Mouse (Mus musculus) forebrain, embryonic 10.5 days (tissue): ENCODE measurements around the gene Strip1. TPM values are rescaled to one million over a fixed set of nuclear protein-coding genes. Genes with fewer than 3 reads are reported as not detected.
"Not testable (repeated sequence)": the region's sequence is repeated elsewhere in the genome, so short reads cannot be mapped to it uniquely, and the experiment has no call there.

ENCODE experiments used
- DNase-seq: peaks from one replicate; pipeline ENCODE4 v3.0.0-alpha.2; 2017; ENCODE audit warnings: low spot score; ENCODE audit errors: extremely low spot score
- H3K27ac ChIP-seq: fragments of 300-500 bp; sonication (generic); 2 replicates; pipeline ENCODE4 v1.5.1; 2016; ENCODE audit warnings: mild to moderate bottlenecking
- H3K27me3 ChIP-seq: fragments of 300-500 bp; sonication (generic); 2 replicates; pipeline ENCODE4 v1.6.1; 2016; ENCODE audit warnings: mild to moderate bottlenecking; ENCODE audit not compliant: poor library complexity, severe bottlenecking
- H3K36me3 ChIP-seq: fragments of 300-500 bp; sonication (generic); replicated peaks from 2 replicates; pipeline ENCODE4 v1.6.1; 2016; ENCODE audit warnings: mild to moderate bottlenecking, moderate library complexity
- H3K4me1 ChIP-seq: fragments of 300-500 bp; sonication (generic); 2 replicates; pipeline ENCODE4 v1.6.1; 2016
- H3K4me3 ChIP-seq: fragments of 300-500 bp; sonication (generic); 2 replicates; pipeline ENCODE4 v1.5.1; 2016; ENCODE audit warnings: mild to moderate bottlenecking, moderate library complexity
- H3K9me3 ChIP-seq: fragments of 300-500 bp; sonication (generic); 2 replicates; pipeline ENCODE4 v1.6.1; 2016; ENCODE audit warnings: mild to moderate bottlenecking, moderate library complexity
- WGBS: fragments of 180-500 bp; shearing (Covaris S2); methylation state at CpG from one replicate; pipeline ENCODE4 v1.1.7; 2016; 5-methylcytosine and 5-hydroxymethylcytosine counted together
- polyA plus RNA-seq: library from polyadenylated mRNA; unstranded; fragments of >200 nt; fragmentation: Nextera tagmentation; extraction: Ambion mirVana; gene quantifications from 2 replicates; pipeline ENCODE4 v1.2.1, GENCODE M21; 2016

The Strip1 gene
- polyA plus RNA-seq, 1 experiment from 2014 or later: 69.0 TPM

- not testable (repeated sequence) for H3K9me3 ChIP-seq, H3K36me3 ChIP-seq, H3K27me3 ChIP-seq, H3K4me3 ChIP-seq, DNase-seq, H3K4me1 ChIP-seq, H3K27ac ChIP-seq
- WGBS: 89% methylated on average over 5 of the region's 5 CpGs
These were observed 18.8 kb upstream of the Strip1 start for GRCm38 (mm10) chr3:107650276-107650675.

GRCm38 (mm10) chr3:107646947-107647346, 15.5 kb upstream of the Strip1 start:
- H3K36me3 ChIP-seq: no peaks in the 10 kb centered on the region
- no peaks in the 10 kb centered on the region for H3K27me3 ChIP-seq
- H3K4me3 ChIP-seq: no peak overlapping the region
- 96% methylated on average over 3 of the region's 3 CpGs for WGBS
- peaks cover 7% of the 10 kb centered on the region for H3K4me1 ChIP-seq
- no peaks in the 10 kb centered on the region for H3K9me3 ChIP-seq
- no peak for DNase-seq
- no peak overlapping the region for H3K27ac ChIP-seq

DNA sequence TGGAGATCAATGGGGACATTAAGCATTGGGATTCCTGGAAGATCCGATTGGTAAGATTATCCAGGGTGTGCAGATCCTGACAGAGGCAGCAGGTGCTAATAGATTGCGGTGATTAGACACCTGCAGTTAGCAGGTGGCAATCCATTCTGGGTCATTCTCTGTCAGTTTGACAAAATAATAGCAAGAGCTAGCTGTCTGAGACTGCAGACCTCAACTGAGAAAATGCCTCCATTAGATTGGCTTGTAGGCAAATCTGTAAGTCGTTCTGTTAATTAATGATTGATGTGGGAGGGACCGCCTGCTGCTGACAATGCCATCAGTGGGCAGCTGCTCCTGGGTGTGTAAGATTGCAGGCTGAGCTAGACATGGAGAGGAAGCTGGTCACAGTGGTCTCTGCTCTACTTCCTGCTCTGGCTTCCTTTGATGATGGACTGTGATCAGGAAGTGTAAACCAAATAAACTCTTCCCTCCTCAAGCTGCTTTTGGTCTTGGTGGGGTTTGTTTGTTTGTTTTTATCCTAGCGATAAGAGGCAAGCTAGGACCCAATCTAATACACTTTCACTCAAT, 6.2 kb upstream of the Strip1 start:
- no peak for DNase-seq
- no peaks in the 10 kb centered on the region for H3K27me3 ChIP-seq
- no peaks in the 10 kb centered on the region for H3K36me3 ChIP-seq
- no peak overlapping the region for H3K27ac ChIP-seq
- H3K4me1 ChIP-seq: no peaks in the 10 kb centered on the region
- 73% methylated on average over 5 of the region's 5 CpGs for WGBS
- no peaks in the 10 kb centered on the region for H3K9me3 ChIP-seq
- H3K4me3 ChIP-seq: no peak overlapping the region

- WGBS: 77% methylated on average over 3 of the region's 3 CpGs
- H3K9me3 ChIP-seq: no peaks in the 10 kb centered on the region
- H3K36me3 ChIP-seq: no peaks in the 10 kb centered on the region
- H3K4me1 ChIP-seq: peaks cover 6% of the 10 kb centered on the region
- no peaks in the 10 kb centered on the region for H3K27me3 ChIP-seq
- no peak for DNase-seq
- no peak overlapping the region for H3K27ac ChIP-seq
- H3K4me3 ChIP-seq: no peak overlapping the region
These were observed 4.7 kb upstream of the Strip1 start for GRCm38 (mm10) chr3:107636236-107636635.

DNA sequence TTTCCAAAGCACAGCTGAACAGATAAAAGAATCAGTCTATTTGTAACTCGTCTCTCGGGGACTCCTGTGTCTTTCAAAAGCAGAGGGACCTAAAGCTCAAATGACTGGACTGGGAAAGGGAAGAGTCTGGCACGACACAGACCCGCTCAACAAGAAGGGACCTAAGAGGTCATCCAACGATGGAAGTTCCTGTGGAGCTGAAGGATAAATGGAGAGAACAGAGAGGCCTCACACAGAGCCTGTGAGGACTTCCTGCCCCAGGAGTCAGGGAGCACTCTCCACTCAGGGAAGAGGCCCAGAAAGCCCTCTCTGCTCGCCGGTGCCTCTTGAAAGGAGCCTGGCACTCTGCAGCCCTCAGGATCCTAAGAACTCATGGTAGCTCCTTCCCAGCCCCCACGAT, 4.3 kb upstream of the Strip1 start:
- H3K27ac ChIP-seq: no peak overlapping the region
- no peak overlapping the region for H3K4me3 ChIP-seq
- no peaks in the 10 kb centered on the region for H3K36me3 ChIP-seq
- H3K9me3 ChIP-seq: no peaks in the 10 kb centered on the region
- no peak for DNase-seq
- peaks cover 8% of the 10 kb centered on the region for H3K4me1 ChIP-seq
- H3K27me3 ChIP-seq: no peaks in the 10 kb centered on the region
- WGBS: 62% methylated on average over 8 of the region's 8 CpGs

DNA sequence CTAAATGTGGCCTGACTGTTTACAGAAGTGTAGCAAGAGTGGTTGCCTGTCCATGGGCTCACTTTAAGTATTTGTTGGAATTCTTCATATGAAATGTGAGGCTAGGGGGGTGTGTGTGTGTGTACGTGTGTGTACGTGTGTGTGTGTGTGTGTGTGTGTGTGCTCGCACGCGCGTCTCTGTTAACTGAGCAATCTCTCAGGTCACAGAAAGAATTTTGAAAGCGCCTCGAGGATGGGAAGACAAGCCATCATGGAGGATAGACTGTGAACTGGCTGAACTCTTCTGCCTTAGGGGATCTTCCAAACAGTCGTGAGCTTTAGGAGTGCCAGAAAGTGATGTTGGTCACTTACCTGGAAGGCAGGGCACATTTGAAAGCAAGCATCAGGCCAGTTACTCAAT, 2.4 kb upstream of the Strip1 start:
- 87% methylated on average over 9 of the region's 9 CpGs for WGBS

DNA sequence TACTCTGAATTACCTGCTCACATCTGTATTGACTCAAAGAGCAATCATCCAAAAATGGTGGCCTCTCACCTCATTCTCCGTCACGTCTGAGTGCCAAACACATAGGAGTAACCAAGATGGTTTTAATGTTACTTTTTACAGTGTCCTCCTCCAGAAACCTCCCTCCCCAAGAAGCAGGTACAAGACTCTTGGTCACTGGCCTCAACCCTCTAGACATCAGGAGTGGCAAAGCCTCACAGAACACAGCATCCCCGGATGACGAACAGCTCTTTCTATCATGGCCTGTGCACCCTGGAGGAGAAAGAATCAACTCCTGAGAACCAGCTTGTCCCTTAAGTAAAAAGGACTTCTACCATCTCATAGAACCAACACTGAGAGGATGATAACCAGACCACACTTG, 1.3 kb upstream of the Strip1 start:
- WGBS: 96% methylated on average over 4 of the region's 4 CpGs
- H3K4me1 ChIP-seq: peaks cover 20% of the 10 kb centered on the region
- H3K9me3 ChIP-seq: no peaks in the 10 kb centered on the region
- DNase-seq: no peak
- H3K36me3 ChIP-seq: peaks cover 22% of the 10 kb centered on the region
- H3K27ac ChIP-seq: no peak overlapping the region
- H3K27me3 ChIP-seq: no peaks in the 10 kb centered on the region
- no peak overlapping the region for H3K4me3 ChIP-seq

More for the DNA sequence above, 2.4 kb upstream of the Strip1 start:
- H3K27ac ChIP-seq: no peak overlapping the region
- no peak overlapping the region for H3K4me3 ChIP-seq
- no peak for DNase-seq
- H3K4me1 ChIP-seq: peaks cover 18% of the 10 kb centered on the region
- no peaks in the 10 kb centered on the region for H3K27me3 ChIP-seq
- H3K36me3 ChIP-seq: peaks cover 11% of the 10 kb centered on the region
- no peaks in the 10 kb centered on the region for H3K9me3 ChIP-seq

GRCm38 (mm10) chr3:107630682-107631522, 592 bp downstream of the Strip1 start, which contains the start of gene Gm10961:
Gene Gm10961 (plus strand): TSS chr3:107631322.
- Histone ChIP-seq H3K27me3 (no peaks in the 10 kb centered on the region), H3K4me3 (peak within 1 kb of the TSS; percentile 100), H3K9me3 (no peaks in the 10 kb centered on the region), H3K27ac (peak within 1 kb of the TSS; percentile 99), H3K4me1 (peaks cover 23% of the 10 kb centered on the region), H3K36me3 (peaks cover 41% of the 10 kb centered on the region)
- peak; percentile 63 for DNase-seq
- 1% methylated on average over 48 of the region's 48 CpGs for WGBS

GRCm38 (mm10) chr3:107629411-107629810, 2.1 kb downstream of the Strip1 start:
- WGBS: 100% methylated on average over 4 of the region's 4 CpGs
- Histone ChIP-seq H3K4me3 (no peak overlapping the region), H3K4me1 (peaks cover 23% of the 10 kb centered on the region), H3K27me3 (no peaks in the 10 kb centered on the region), H3K9me3 (no peaks in the 10 kb centered on the region), H3K27ac (no peak overlapping the region), H3K36me3 (peaks cover 56% of the 10 kb centered on the region)
- no peak for DNase-seq

DNA sequence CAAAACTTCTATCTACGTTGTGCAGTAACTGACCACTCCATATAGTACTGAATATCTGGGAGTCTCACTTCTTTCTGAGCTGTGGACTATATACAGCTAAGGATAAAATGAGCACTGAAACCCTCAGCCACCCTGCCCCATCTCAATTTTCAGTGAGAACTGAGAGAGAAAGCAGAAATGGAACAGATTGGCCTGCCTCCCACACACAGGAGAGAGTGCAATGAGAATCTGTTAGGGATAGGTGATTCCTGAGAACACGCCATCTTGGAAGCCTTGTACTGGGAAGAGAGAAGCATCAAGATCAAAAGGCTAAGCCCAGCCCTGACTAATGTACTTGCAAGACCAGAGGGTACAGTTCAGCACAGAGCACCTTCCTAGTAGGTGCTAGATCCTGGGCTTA, 2.9 kb downstream of the Strip1 start:
- H3K4me1 ChIP-seq: peaks cover 23% of the 10 kb centered on the region
- H3K27me3 ChIP-seq: no peaks in the 10 kb centered on the region
- no peak overlapping the region for H3K27ac ChIP-seq
- no peak for DNase-seq
- no peak overlapping the region for H3K4me3 ChIP-seq
- peaks cover 65% of the 10 kb centered on the region for H3K36me3 ChIP-seq
- 97% methylated on average over 2 of the region's 2 CpGs for WGBS
- no peaks in the 10 kb centered on the region for H3K9me3 ChIP-seq

DNA sequence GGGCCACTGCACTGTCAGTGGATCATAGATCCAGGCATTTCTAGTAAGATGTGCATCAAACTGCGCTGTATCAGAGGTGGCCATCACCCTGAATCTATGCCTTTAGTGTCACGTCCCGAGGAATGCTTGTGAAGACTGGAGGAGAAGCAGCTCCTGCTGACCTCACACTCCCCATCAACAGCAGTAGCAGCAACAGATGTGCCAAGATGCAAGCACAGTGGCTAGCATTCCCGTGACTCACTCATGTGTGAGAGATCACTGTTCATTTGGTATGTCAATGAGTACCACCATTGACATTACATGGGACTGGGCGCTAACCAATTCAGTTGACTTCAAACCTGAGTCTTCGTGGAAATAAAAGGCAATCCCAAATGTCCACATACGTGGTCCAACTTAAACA, 3.9 kb downstream of the Strip1 start:
- Histone ChIP-seq H3K27ac (no peak overlapping the region), H3K27me3 (no peaks in the 10 kb centered on the region), H3K4me1 (peaks cover 23% of the 10 kb centered on the region), H3K36me3 (peaks cover 74% of the 10 kb centered on the region), H3K4me3 (no peak overlapping the region), H3K9me3 (no peaks in the 10 kb centered on the region)
- DNase-seq: no peak
- WGBS: 89% methylated on average over 7 of the region's 7 CpGs

DNA sequence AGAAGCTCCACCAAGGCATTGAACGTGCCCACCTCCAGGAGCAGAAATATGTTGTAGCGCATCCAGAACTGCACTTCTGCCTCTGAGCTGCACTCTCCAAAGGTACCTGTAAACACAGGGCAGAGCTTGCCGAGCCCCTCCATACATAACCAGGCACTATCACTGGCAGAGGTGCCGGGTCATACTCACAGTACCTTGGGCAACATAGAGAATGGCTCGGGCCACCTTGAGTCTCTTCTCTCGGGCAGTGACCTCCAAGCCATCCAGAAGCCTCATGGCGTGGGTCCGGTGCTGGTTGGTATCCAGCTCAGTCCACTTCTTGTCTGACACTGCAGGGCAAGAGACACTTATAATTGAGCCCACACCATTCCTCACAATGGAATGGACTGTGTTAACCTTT, 4.7 kb downstream of the Strip1 start:
- no peak overlapping the region for H3K4me3 ChIP-seq
- H3K4me1 ChIP-seq: peaks cover 17% of the 10 kb centered on the region
- no peaks in the 10 kb centered on the region for H3K9me3 ChIP-seq
- no peak overlapping the region for H3K27ac ChIP-seq
- DNase-seq: no peak
- H3K27me3 ChIP-seq: no peaks in the 10 kb centered on the region
- 92% methylated on average over 8 of the region's 8 CpGs for WGBS
- peaks cover 83% of the 10 kb centered on the region for H3K36me3 ChIP-seq

- no peak for DNase-seq
- no peak overlapping the region for H3K4me3 ChIP-seq
- 94% methylated on average over 8 of the region's 8 CpGs for WGBS
- H3K4me1 ChIP-seq: peaks cover 13% of the 10 kb centered on the region
- H3K27me3 ChIP-seq: no peaks in the 10 kb centered on the region
- H3K9me3 ChIP-seq: no peaks in the 10 kb centered on the region
- peaks cover 95% of the 10 kb centered on the region for H3K36me3 ChIP-seq
- H3K27ac ChIP-seq: no peak overlapping the region
These were observed 6.0 kb downstream of the Strip1 start for GRCm38 (mm10) chr3:107625536-107625935.
